ENCODE assay signal across 13 mouse cellular contexts in the genomic region with DNA sequence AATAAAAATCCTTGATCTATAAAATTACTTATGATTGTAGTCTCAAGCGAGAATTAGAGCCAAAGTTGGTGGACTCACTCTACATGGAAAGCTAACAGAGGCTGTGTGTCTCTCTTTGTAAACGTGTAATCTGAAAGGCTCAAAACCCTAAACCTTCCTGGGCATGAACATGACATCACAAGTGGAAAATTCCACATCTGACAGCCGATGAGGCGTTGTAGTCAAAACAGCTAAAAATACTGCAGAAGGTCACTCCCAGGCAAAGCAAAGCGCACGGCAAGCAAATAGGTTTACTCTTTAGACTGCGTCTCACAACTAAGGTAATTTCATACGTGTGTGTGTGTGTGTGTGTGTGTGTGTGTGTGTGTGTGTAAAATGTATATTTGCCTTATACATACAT. TPM values are rescaled to one million over a fixed set of nuclear protein-coding genes. Genes with fewer than 3 reads are reported as not detected.
DNase-seq lines count a peak whose midpoint lies in the region; ATAC-seq and TF ChIP-seq lines count a peak whose summit lies in the region.
"Had no signal": no experiment of that assay in that cellular context is flagged by ENCODE, and none has a peak within 500 bp of the region (broad histone marks: within the 10 kb centered on the region; RNA-seq: fewer than 3 reads in every experiment).

No protein-coding gene starts in this region.

- no peak for TF ChIP-seq POLR2A in CH12.LX (IDR thresholded peaks at IDR 0.05; ENCODE audit: low read depth, low read length)

- peaks cover 28% of the 10 kb centered on the region for H3K36me3 ChIP-seq in kidney, embryonic 16.5 days (ENCODE audit: insufficient read depth, low read length)
- peaks cover 6 to 17% of the 10 kb centered on the region in 2 experiments for H3K36me3 ChIP-seq in CH12.LX (replicated peaks in 1 of 2; ENCODE audit: control insufficient read depth in 1 of 2, insufficient read depth in 1 of 2, low read length in 1 of 2)
- peaks cover 5% of the 10 kb centered on the region for H3K36me3 ChIP-seq in heart, postnatal 0 days (replicated peaks; ENCODE audit: control insufficient read depth, insufficient read depth, low read length)

- dilution Hi-C loops in CH12.LX (cut with MboI; ENCODE audit: extremely low pct_ligation_motif_present, extremely low pct_unique_long_range_greater_than_20kb, low sequenced_read_pairs), result no loop called here

- WGBS in kidney, embryonic 16.5 days, result 74% methylated on average over 8 of the region's 8 CpGs
- WGBS in heart, postnatal 0 days, result 22% methylated on average over 8 of the region's 8 CpGs

- peaks cover 28% of the 10 kb centered on the region for H3K4me1 ChIP-seq in kidney, embryonic 16.5 days (ENCODE audit: insufficient read depth, low read length)
- peaks cover 9 to 26% of the 10 kb centered on the region in 2 experiments for H3K4me1 ChIP-seq in CH12.LX (ENCODE audit: control insufficient read depth in 1 of 2, insufficient read depth in 2 of 2)
- peaks cover 22% of the 10 kb centered on the region; the same call in 1 of the 2 replicates for H3K4me1 ChIP-seq in heart, postnatal 0 days (ENCODE audit: control insufficient read depth, insufficient read depth)

- H3K79me2 ChIP-seq in CH12.LX (replicated peaks; ENCODE audit: control insufficient read depth, extremely low read depth, insufficient read depth, poor library complexity, severe bottlenecking), result peaks cover 5% of the 10 kb centered on the region

- no peak overlapping the region for H3K27ac ChIP-seq in kidney, embryonic 16.5 days (ENCODE audit: low read length)
- H3K27ac ChIP-seq in CH12.LX (ENCODE audit: insufficient read depth, low read depth), result no peak overlapping the region
- peak overlapping the region; percentile 90 for H3K27ac ChIP-seq in heart, postnatal 0 days (ENCODE audit: low read depth)
- H3K27ac ChIP-seq: kidney, postnatal 0 days; limb, embryonic 12.5 days; lung, embryonic 15.5 days had no signal

- no peaks in the 10 kb centered on the region for H3K9me3 ChIP-seq in kidney, embryonic 16.5 days (ENCODE audit: low read length)
- peaks cover 2% of the 10 kb centered on the region for H3K9me3 ChIP-seq in CH12.LX (replicated peaks; ENCODE audit: low read length)
- no peaks in the 10 kb centered on the region for H3K9me3 ChIP-seq in heart, postnatal 0 days (replicated peaks; ENCODE audit: control insufficient read depth, low read length)
- H3K9me3 ChIP-seq: limb, embryonic 12.5 days; lung, embryonic 15.5 days had no signal

- H3K9ac ChIP-seq in kidney, embryonic 16.5 days (replicated peaks; ENCODE audit: low read length), result no peak overlapping the region
- H3K9ac ChIP-seq in CH12.LX (ENCODE audit: insufficient read depth, low read depth), result no peak overlapping the region
- H3K9ac ChIP-seq in heart, postnatal 0 days (replicated peaks; ENCODE audit: low read depth, low read length), result peak overlapping the region; percentile 17; the same call in 1 of the 2 replicates
- H3K9ac ChIP-seq: forebrain, postnatal 0 days; limb, embryonic 12.5 days; lung, embryonic 15.5 days had no signal

- no peak for ATAC-seq in kidney, embryonic 16.5 days (ENCODE audit: low FRiP score, low TSS enrichment)
- ATAC-seq in heart, postnatal 0 days (ENCODE audit: insufficient read depth, low read depth), result peak; percentile 57
- ATAC-seq: forebrain, postnatal 0 days; midbrain, embryonic 16.5 days had no signal

- TF ChIP-seq CTCF in CH12.LX (conservative IDR thresholded peaks at IDR 0.05 in 1 of 2, IDR thresholded peaks at IDR 0.05 in 1 of 2; ENCODE audit: low read depth in 2 of 2, low read length in 2 of 2), result no peak
- no peak for TF ChIP-seq CTCF in heart, postnatal 0 days (IDR thresholded peaks at IDR 0.05; ENCODE audit: low read depth)

- no peak overlapping the region for H3K4me3 ChIP-seq in kidney, embryonic 16.5 days (ENCODE audit: low read length)
- no peak overlapping the region for H3K4me3 ChIP-seq in CH12.LX (replicated peaks in 1 of 3; ENCODE audit: low read depth in 2 of 3, low read length in 2 of 3, poor library complexity in 1 of 3)
- no peak overlapping the region for H3K4me3 ChIP-seq in heart, postnatal 0 days (ENCODE audit: low read depth, low read length)
- H3K4me3 ChIP-seq: limb, embryonic 12.5 days; lung, embryonic 15.5 days had no signal

- TF ChIP-seq RAD21 in CH12.LX (IDR thresholded peaks at IDR 0.05; ENCODE audit: low read depth, low read length), result no peak

- H3K4me2 ChIP-seq in kidney, embryonic 16.5 days (replicated peaks; ENCODE audit: low read depth, low read length), result no peak overlapping the region
- H3K4me2 ChIP-seq in CH12.LX (ENCODE audit: insufficient read depth, low read depth, poor library complexity, severe bottlenecking), result peak overlapping the region; percentile 49; the same call in 1 of the 2 replicates
- peak overlapping the region; percentile 49; the same call in 1 of the 2 replicates for H3K4me2 ChIP-seq in heart, postnatal 0 days (ENCODE audit: low read depth, low read length)
- H3K4me2 ChIP-seq: limb, embryonic 12.5 days; lung, embryonic 15.5 days had no signal

- in situ Hi-C loops in CH12.LX (cut with MboI; ENCODE audit: low pct_ligation_motif_present, low pct_unique_long_range_greater_than_20kb, low sequenced_read_pairs), result no loop called here

- peak; percentile 55 for DNase-seq in kidney, adult 9 months
- DNase-seq in CH12.LX (ENCODE audit: extremely low read depth), result peak; percentile 72
- peak; percentile 61 for DNase-seq in adrenal gland, postnatal 14 days
- DNase-seq in heart, postnatal 0 days (ENCODE audit: low spot score), result peak; percentile 90
- DNase-seq in layer of hippocampus, postnatal 10 days (ENCODE audit: low spot score in 2 of 2), result no peak
- DNase-seq in layer of hippocampus, postnatal 36 days, result no peak
- DNase-seq: cerebellum, postnatal 10 days; forebrain, postnatal 0 days had no signal

- peak; percentile 88 for TF ChIP-seq EP300 in CH12.LX (IDR thresholded peaks at IDR 0.05; ENCODE audit: low read length)
- no peak for TF ChIP-seq EP300 in heart, postnatal 0 days (IDR thresholded peaks at IDR 0.05; ENCODE audit: low read depth)

- H3K27me3 ChIP-seq in kidney, embryonic 16.5 days (ENCODE audit: insufficient read depth, low read length), result no peaks in the 10 kb centered on the region
- H3K27me3 ChIP-seq in CH12.LX (replicated peaks), result no peaks in the 10 kb centered on the region
- no peaks in the 10 kb centered on the region for H3K27me3 ChIP-seq in heart, postnatal 0 days (ENCODE audit: control insufficient read depth, insufficient read depth, low read length)
- H3K27me3 ChIP-seq: limb, embryonic 12.5 days; lung, embryonic 15.5 days had no signal

TF ChIP-seq in CH12.LX, 34 proteins besides CTCF, POLR2A, EP300 and RAD21 (continues in another document):
- no peak for TF ChIP-seq SMC3 (IDR thresholded peaks at IDR 0.05; ENCODE audit: low read depth, low read length)
- TF ChIP-seq USF2 (conservative IDR thresholded peaks at IDR 0.05; ENCODE audit: low read depth, low read length), result no peak
- TF ChIP-seq E2F4 (IDR thresholded peaks at IDR 0.05; ENCODE audit: insufficient replicate concordance, low read depth, low read length), result no peak
- no peak for TF ChIP-seq PAX5 (IDR thresholded peaks at IDR 0.05; ENCODE audit: low read length)
- peak; percentile 93 for TF ChIP-seq ETS1 (conservative IDR thresholded peaks at IDR 0.05; ENCODE audit: low read depth, low read length)
- no peak for TF ChIP-seq ZNF384 (IDR thresholded peaks at IDR 0.05; ENCODE audit: low read depth, low read length)
- no peak for TF ChIP-seq ZKSCAN1 (IDR thresholded peaks at IDR 0.05; ENCODE audit: borderline replicate concordance, low read depth, low read length)
- TF ChIP-seq NELFE (IDR thresholded peaks at IDR 0.05; ENCODE audit: low read depth, low read length), result no peak
- no peak for TF ChIP-seq MAFK (IDR thresholded peaks at IDR 0.05; ENCODE audit: insufficient replicate concordance, low read length)
- peak; percentile 74 for TF ChIP-seq IRF4 (IDR thresholded peaks at IDR 0.05; ENCODE audit: low read depth, low read length)
- no peak for TF ChIP-seq RCOR1 (conservative IDR thresholded peaks at IDR 0.05; ENCODE audit: low read depth, low read length)
- TF ChIP-seq MYC (IDR thresholded peaks at IDR 0.05; ENCODE audit: low read depth, low read length), result 0 out of 2 replicates have a peak, but pooled peaks have one; percentile 44
- peak; percentile 38; the same call in 1 of the 2 replicates for TF ChIP-seq MAX (IDR thresholded peaks at IDR 0.05; ENCODE audit: low read length)
- no peak for TF ChIP-seq HCFC1 (IDR thresholded peaks at IDR 0.05; ENCODE audit: low read depth, low read length)
- TF ChIP-seq JUN (IDR thresholded peaks at IDR 0.05; ENCODE audit: insufficient read depth, low read depth, low read length), result peak; percentile 79
- TF ChIP-seq NRF1 (IDR thresholded peaks at IDR 0.05; ENCODE audit: low read depth, low read length), result no peak
- no peak for TF ChIP-seq ZMIZ1 (IDR thresholded peaks at IDR 0.05; ENCODE audit: low read depth, low read length)
- peak; percentile 79 for TF ChIP-seq JUND (conservative IDR thresholded peaks at IDR 0.05; ENCODE audit: low read depth, low read length)
- TF ChIP-seq USF1 (IDR thresholded peaks at IDR 0.05; ENCODE audit: low read depth, low read length), result no peak
- TF ChIP-seq ELF1 (IDR thresholded peaks at IDR 0.05; ENCODE audit: low read depth, low read length), result 0 out of 2 replicates have a peak, but pooled peaks have one; percentile 36
- TF ChIP-seq CHD1 (IDR thresholded peaks at IDR 0.05; ENCODE audit: low read depth, low read length), result no peak
- TF ChIP-seq KAT2A (IDR thresholded peaks at IDR 0.05; ENCODE audit: insufficient replicate concordance, low read length), result no peak
- TF ChIP-seq BHLHE40 (IDR thresholded peaks at IDR 0.05; ENCODE audit: low read depth, low read length), result peak; percentile 75
- no peak for TF ChIP-seq MAZ (IDR thresholded peaks at IDR 0.05; ENCODE audit: low read depth, low read length)
- no peak for TF ChIP-seq GABPA (IDR thresholded peaks at IDR 0.05; ENCODE audit: insufficient replicate concordance, low read depth, low read length)
- peak; percentile 87; the same call in 1 of the 2 replicates for TF ChIP-seq SIN3A (IDR thresholded peaks at IDR 0.05; ENCODE audit: low read length)
- TF ChIP-seq ZC3H11A (IDR thresholded peaks at IDR 0.05; ENCODE audit: low read depth, low read length), result no peak

RNA-seq across cellular contexts. Expression of gene Twsg1, which starts 3.7 kb away (rescaled TPM):
- polyA plus RNA-seq in kidney, embryonic 16.5 days (2015; fragmentation: Nextera tagmentation; extraction: Ambion mirVana), result 131 and 136 TPM in 2 replicates
- total RNA-seq in CH12.LX (2012; rRNA removed) (17.4 and 18.2 TPM in 2 replicates), CH12.LX (2014; rRNA removed) (12.0 and 12.6 TPM in 2 replicates)
- polyA plus RNA-seq in CH12.LX (2012; ENCODE audit: insufficient read length, low read depth), result 12.5 and 13.4 TPM in 2 replicates
- 63.8 and 79.5 TPM in 2 replicates for total RNA-seq in adrenal gland, postnatal 14 days (2021)
- total RNA-seq in heart, postnatal 0 days (2014; rRNA removed; ENCODE audit: low replicate concordance), result 81.4 and 92.7 TPM in 2 replicates
- 60.0 and 65.8 TPM in 2 replicates for polyA plus RNA-seq in heart, postnatal 0 days (2015; fragmentation: Nextera tagmentation; extraction: Ambion mirVana)
- total RNA-seq in layer of hippocampus, postnatal 10 days (2021), result 10 to 100 TPM; 34.8 to 35.3 TPM
- 10 to 100 TPM; 27.8 to 28.5 TPM for total RNA-seq in layer of hippocampus, postnatal 36 days (2021)

Comparison
In these comparisons a context has a peak if more than half of its experiments do, and no peak if none do; other contexts are left out.
1. DNase-seq: peak in kidney, adult 9 months (single experiment), CH12.LX (single experiment), adrenal gland, postnatal 14 days (single experiment) and heart, postnatal 0 days (single experiment); none in layer of hippocampus, postnatal 10 days (0 of 2) and layer of hippocampus, postnatal 36 days (0 of 2).